Mouse (Mus musculus) bone marrow macrophage, adult 2 months (primary cell): Measurements from ENCODE around the gene Slc30a6.

Experiments used
- CTCF ChIP-seq: IDR thresholded peaks from 2 replicates; pipeline ENCODE4 v1.5.1; 2012; ENCODE audit warnings: low read depth, mild to moderate bottlenecking, low read length, moderate library complexity
- POLR2A ChIP-seq: IDR thresholded peaks from 2 replicates; pipeline ENCODE4 v1.6.1; 2012; ENCODE audit warnings: mild to moderate bottlenecking, low read depth, low read length, borderline replicate concordance

- no peak for TF ChIP-seq CTCF
- TF ChIP-seq POLR2A, result no peak
Measured at GRCm38 (mm10) chr17:74402486-74403222, 7.2 kb downstream of the Slc30a6 start.
